Mouse (Mus musculus) liver, embryonic 14.5 days (tissue): ENCODE results near the gene Dok4.

Experiments used
- CTCF ChIP-seq: IDR thresholded peaks from 2 replicates; pipeline ENCODE4 v1.5.1; 2016; ENCODE audit warnings: antibody characterized with exemption, low read depth, control low read depth
- EP300 ChIP-seq: IDR thresholded peaks from 2 replicates; pipeline ENCODE4 v1.6.1; 2016; ENCODE audit warnings: antibody characterized with exemption, low read depth

DNA sequence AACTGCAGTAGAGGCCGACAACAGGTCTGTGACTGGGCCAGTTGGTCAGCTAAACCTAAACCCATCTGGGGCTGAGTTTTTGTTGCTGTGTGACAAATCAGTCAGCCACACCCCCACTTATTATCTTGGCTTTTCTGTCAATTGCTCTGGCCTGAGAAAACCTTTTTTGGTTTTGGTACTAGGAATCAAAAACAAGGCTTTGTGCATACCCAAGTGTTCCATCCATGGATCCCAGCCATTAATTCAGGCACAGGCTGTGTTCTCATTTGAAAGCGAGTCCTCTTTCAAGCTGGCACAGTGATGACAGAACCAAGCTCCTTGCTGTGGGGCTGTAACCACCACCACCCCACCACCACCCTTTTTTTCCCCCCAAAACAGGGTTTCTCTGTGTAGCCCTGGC lies 54.7 kb downstream of the Dok4 start:
- TF ChIP-seq CTCF: no peak
- no peak for TF ChIP-seq EP300
